Mouse (Mus musculus): ENCODE data around the gene Nrxn3. TPM values are rescaled to one million over a fixed set of nuclear protein-coding genes. Genes with fewer than 3 reads are reported as not detected.

Nrxn3 gene
- polyA plus RNA-seq, 1 experiment from 2014 or later = 102 TPM

DNA sequence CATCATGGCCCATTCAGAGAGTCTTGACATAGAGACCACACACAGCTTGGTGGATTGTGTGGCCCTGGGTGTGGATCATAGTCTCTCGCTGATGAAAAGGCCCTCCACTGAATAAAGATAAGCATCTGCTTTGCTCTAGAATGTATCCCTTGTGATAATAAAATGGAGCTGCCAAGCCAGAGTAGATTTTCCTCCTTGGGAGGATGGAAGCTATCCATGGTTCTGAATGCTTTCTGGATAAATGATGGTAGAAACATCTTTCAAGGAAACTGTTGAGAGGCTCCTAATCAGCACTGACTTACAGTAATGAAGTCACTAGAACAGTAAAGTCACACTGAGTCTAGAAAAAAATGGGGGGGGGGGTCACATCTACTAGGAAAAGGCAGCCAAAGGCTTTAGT lies 989.1 kb downstream of the Nrxn3 start:
- 74% methylated on average over 1 of the region's 1 CpGs for WGBS
- ATAC-seq (ENCODE audit: low FRiP score, low TSS enrichment) = no peak

DNA sequence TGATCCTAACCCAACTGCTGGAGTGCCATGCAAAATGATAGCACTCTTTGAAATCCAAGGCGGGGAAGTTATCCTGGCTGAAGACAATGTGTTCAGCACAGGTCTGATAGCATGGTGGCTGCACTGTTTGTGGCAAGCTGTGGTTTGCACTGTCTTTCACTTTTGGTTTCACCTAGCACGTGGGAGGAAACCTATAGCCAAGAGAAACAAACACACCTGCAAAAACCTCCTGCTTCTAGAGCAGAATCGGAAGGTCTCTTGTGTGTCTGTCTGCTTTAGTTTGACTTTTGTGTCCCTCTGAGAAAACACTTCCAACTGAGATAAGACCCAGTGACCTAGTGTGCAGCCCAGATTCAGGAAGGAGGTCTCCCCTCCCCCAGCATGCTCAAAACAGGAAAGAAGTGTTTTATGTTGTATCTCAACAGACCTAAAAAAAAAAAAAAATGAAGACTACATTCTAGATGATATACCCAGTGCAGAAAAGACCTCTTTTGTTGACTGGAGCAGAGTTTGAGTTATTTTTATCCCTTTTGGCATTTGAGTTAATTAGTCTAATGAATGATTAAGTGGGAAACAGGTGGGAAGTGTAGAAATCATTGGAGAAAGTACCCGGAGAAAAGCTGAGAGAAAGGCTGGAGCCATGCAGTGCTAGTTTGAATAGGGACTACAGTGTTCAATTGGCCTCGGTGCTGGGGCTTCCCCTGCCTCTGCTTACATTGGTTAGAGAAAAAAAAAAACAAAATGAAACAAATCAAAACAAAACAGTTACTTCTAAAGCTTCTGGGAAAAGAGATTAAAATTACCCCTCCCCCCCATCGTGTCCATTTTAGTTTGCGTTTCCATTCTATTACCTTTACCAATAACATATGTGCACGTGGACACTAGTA lies 996.8 kb downstream of the Nrxn3 start:
- Histone ChIP-seq H3K27me3 (ENCODE audit: control insufficient read depth, insufficient read depth, low read length) (no peaks in the 10 kb centered on the region), H3K4me2 (ENCODE audit: low read length) (no peak overlapping the region), H3K36me3 (ENCODE audit: control insufficient read depth, insufficient read depth, low read length) (no peaks in the 10 kb centered on the region), H3K9me3 (ENCODE audit: control insufficient read depth, low read length) (no peaks in the 10 kb centered on the region), H3K9ac (replicated peaks; ENCODE audit: low read length) (no peak overlapping the region), H3K27ac (replicated peaks; ENCODE audit: low read depth, low read length) (no peak overlapping the region), H3K4me1 (ENCODE audit: control insufficient read depth, insufficient read depth, low read length) (no peaks in the 10 kb centered on the region), H3K4me3 (replicated peaks; ENCODE audit: low read depth, low read length) (no peak overlapping the region)
- no peak for DNase-seq
- 42% methylated on average over 8 of the region's 8 CpGs for WGBS
- ATAC-seq (ENCODE audit: low FRiP score, low TSS enrichment) = no peak

More for the DNA sequence above, 989.1 kb downstream of the Nrxn3 start:
- no peak for DNase-seq
- Histone ChIP-seq H3K27ac (replicated peaks; ENCODE audit: low read depth, low read length) (no peak overlapping the region), H3K9me3 (ENCODE audit: control insufficient read depth, low read length) (no peaks in the 10 kb centered on the region), H3K27me3 (ENCODE audit: control insufficient read depth, insufficient read depth, low read length) (no peaks in the 10 kb centered on the region), H3K4me1 (ENCODE audit: control insufficient read depth, insufficient read depth, low read length) (no peaks in the 10 kb centered on the region), H3K36me3 (ENCODE audit: control insufficient read depth, insufficient read depth, low read length) (no peaks in the 10 kb centered on the region), H3K4me3 (replicated peaks; ENCODE audit: low read depth, low read length) (no peak overlapping the region), H3K4me2 (ENCODE audit: low read length) (no peak overlapping the region), H3K9ac (replicated peaks; ENCODE audit: low read length) (no peak overlapping the region)

DNA sequence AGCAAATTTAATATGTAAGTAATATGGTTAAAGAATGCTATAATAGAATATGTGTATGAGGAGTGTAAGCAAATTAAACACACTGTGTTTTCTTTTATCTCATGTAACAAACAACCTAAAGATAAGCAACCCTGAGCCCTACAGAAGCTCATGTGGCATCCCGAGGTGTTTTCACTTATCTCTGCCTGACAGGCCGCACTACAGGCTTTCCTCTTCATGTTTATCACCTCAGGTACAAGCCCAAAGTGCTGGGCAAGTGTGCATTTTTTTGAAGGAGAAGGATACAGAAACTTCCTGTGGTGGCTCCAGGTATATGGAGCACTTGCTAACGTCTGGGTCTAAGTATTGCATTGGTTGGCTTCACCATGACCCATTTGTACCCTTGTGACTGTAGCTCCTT lies 998.3 kb downstream of the Nrxn3 start:
- Histone ChIP-seq H3K27ac (replicated peaks; ENCODE audit: low read depth, low read length) (no peak overlapping the region), H3K4me1 (ENCODE audit: control insufficient read depth, insufficient read depth, low read length) (no peaks in the 10 kb centered on the region), H3K9me3 (ENCODE audit: control insufficient read depth, low read length) (no peaks in the 10 kb centered on the region), H3K4me3 (replicated peaks; ENCODE audit: low read depth, low read length) (no peak overlapping the region), H3K9ac (replicated peaks; ENCODE audit: low read length) (no peak overlapping the region), H3K36me3 (ENCODE audit: control insufficient read depth, insufficient read depth, low read length) (no peaks in the 10 kb centered on the region), H3K27me3 (ENCODE audit: control insufficient read depth, insufficient read depth, low read length) (no peaks in the 10 kb centered on the region), H3K4me2 (ENCODE audit: low read length) (no peak overlapping the region)
- 76% methylated on average over 3 of the region's 3 CpGs for WGBS
- DNase-seq (no peak), ATAC-seq (ENCODE audit: low FRiP score, low TSS enrichment) (no peak)

DNA sequence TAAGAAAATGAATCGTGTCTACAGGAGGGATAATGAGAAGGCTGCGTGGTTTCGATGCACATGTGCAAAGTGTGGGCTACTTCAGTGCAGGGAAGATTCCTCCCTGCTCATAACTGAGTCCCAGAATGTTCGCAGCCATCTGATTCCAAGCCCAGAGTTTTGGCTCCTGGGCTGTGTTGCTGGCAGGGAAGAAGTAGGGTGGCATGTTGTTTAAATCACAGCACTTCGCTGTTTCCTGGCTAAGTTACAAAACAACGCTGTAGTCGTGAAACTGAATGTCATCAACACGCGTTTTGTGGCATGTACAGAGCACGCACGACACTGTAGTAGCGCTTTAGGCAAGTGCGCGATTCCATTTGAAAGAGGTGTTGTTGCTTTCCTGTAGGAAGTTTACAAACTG lies 999.8 kb downstream of the Nrxn3 start:
- Histone ChIP-seq H3K27ac (replicated peaks; ENCODE audit: low read depth, low read length) (no peak overlapping the region), H3K4me3 (replicated peaks; ENCODE audit: low read depth, low read length) (no peak overlapping the region), H3K9ac (replicated peaks; ENCODE audit: low read length) (no peak overlapping the region), H3K4me2 (ENCODE audit: low read length) (no peak overlapping the region), H3K9me3 (ENCODE audit: control insufficient read depth, low read length) (no peaks in the 10 kb centered on the region), H3K4me1 (ENCODE audit: control insufficient read depth, insufficient read depth, low read length) (no peaks in the 10 kb centered on the region), H3K27me3 (ENCODE audit: control insufficient read depth, insufficient read depth, low read length) (no peaks in the 10 kb centered on the region), H3K36me3 (ENCODE audit: control insufficient read depth, insufficient read depth, low read length) (no peaks in the 10 kb centered on the region)
- ATAC-seq (ENCODE audit: low FRiP score, low TSS enrichment) (no peak), DNase-seq (no peak)
- 93% methylated on average over 14 of the region's 14 CpGs for WGBS

DNA sequence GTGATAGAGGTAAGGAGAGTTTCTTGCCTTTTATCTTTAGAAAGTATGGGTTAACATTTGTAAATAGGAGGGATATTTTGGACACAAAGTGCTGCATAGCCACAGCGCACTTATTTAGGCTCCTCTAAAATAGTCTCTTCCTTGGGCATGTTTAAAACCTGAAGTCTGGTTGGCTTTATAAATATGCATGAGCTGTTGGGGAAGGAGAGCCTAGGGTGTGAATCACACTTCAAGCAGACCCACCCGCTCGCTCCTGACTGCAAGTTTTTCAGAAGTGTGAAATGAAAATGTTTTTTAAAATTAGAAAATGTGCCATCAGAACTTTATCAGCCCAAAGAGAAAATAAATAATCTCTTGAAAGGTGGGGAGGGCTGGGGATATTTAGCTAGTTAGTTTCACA lies 1001.4 kb downstream of the Nrxn3 start:
- Histone ChIP-seq H3K9ac (replicated peaks; ENCODE audit: low read length) (no peak overlapping the region), H3K4me3 (replicated peaks; ENCODE audit: low read depth, low read length) (no peak overlapping the region), H3K4me1 (ENCODE audit: control insufficient read depth, insufficient read depth, low read length) (no peaks in the 10 kb centered on the region), H3K4me2 (ENCODE audit: low read length) (no peak overlapping the region), H3K27ac (replicated peaks; ENCODE audit: low read depth, low read length) (no peak overlapping the region), H3K9me3 (ENCODE audit: control insufficient read depth, low read length) (no peaks in the 10 kb centered on the region), H3K36me3 (ENCODE audit: control insufficient read depth, insufficient read depth, low read length) (no peaks in the 10 kb centered on the region), H3K27me3 (ENCODE audit: control insufficient read depth, insufficient read depth, low read length) (no peaks in the 10 kb centered on the region)
- no peak for DNase-seq
- 46% methylated on average over 3 of the region's 3 CpGs for WGBS
- ATAC-seq (ENCODE audit: low FRiP score, low TSS enrichment) = no peak

DNA sequence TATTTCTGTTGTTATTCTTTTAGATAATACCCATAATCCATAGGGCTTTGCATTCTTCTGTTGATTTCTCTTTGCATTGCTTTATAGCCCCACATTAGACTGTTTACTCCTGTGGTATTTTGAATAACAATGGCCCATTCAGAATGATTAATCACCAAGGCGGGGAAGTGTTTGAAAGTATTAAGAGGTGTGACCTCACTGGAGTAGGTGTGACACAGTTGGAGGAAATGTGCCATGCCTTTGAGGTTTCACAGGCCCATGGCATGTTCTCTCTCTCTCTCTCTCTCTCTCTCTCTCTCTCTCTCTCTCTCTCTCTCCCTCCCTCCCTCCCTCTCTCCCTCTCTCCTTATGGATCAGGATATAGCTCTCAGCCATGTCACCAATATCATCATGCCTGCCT lies 1019.6 kb downstream of the Nrxn3 start:
- Histone ChIP-seq H3K27ac (replicated peaks; ENCODE audit: low read depth, low read length) (no peak overlapping the region), H3K36me3 (ENCODE audit: control insufficient read depth, insufficient read depth, low read length) (no peaks in the 10 kb centered on the region), H3K9me3 (ENCODE audit: control insufficient read depth, low read length) (no peaks in the 10 kb centered on the region), H3K4me2 (ENCODE audit: low read length) (no peak overlapping the region), H3K9ac (replicated peaks; ENCODE audit: low read length) (no peak overlapping the region), H3K27me3 (ENCODE audit: control insufficient read depth, insufficient read depth, low read length) (no peaks in the 10 kb centered on the region), H3K4me3 (replicated peaks; ENCODE audit: low read depth, low read length) (no peak overlapping the region), H3K4me1 (ENCODE audit: control insufficient read depth, insufficient read depth, low read length) (no peaks in the 10 kb centered on the region)
- 59% methylated on average over 1 of the region's 1 CpGs for WGBS
- no peak for DNase-seq
- ATAC-seq (ENCODE audit: low FRiP score, low TSS enrichment) = no peak

DNA sequence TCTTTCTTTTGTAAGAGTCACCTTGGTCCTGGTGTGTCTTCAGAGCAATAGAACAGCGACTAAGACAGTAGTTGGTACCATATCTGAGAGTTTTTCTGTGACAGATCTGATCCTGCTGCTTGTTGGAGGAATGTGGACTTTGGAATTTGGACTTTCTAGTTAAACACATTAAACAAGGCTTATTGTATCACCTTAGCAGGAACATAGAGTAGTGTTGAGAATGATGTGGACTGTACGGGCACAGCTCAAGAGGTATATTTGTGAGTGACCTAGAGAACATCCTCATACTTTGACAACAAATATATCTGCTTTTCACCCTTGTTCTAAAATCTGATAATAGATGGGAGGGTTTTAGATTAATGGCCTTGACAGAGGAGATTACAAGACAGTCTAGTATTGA lies 1020.1 kb downstream of the Nrxn3 start:
- Histone ChIP-seq H3K27ac (replicated peaks; ENCODE audit: low read depth, low read length) (no peak overlapping the region), H3K9ac (replicated peaks; ENCODE audit: low read length) (no peak overlapping the region), H3K9me3 (ENCODE audit: control insufficient read depth, low read length) (no peaks in the 10 kb centered on the region), H3K27me3 (ENCODE audit: control insufficient read depth, insufficient read depth, low read length) (no peaks in the 10 kb centered on the region), H3K4me3 (replicated peaks; ENCODE audit: low read depth, low read length) (no peak overlapping the region), H3K36me3 (ENCODE audit: control insufficient read depth, insufficient read depth, low read length) (no peaks in the 10 kb centered on the region), H3K4me2 (ENCODE audit: low read length) (no peak overlapping the region), H3K4me1 (ENCODE audit: control insufficient read depth, insufficient read depth, low read length) (no peaks in the 10 kb centered on the region)
- DNase-seq (no peak), ATAC-seq (ENCODE audit: low FRiP score, low TSS enrichment) (no peak)
- WGBS = 92% methylated on average over 2 of the region's 2 CpGs

DNA sequence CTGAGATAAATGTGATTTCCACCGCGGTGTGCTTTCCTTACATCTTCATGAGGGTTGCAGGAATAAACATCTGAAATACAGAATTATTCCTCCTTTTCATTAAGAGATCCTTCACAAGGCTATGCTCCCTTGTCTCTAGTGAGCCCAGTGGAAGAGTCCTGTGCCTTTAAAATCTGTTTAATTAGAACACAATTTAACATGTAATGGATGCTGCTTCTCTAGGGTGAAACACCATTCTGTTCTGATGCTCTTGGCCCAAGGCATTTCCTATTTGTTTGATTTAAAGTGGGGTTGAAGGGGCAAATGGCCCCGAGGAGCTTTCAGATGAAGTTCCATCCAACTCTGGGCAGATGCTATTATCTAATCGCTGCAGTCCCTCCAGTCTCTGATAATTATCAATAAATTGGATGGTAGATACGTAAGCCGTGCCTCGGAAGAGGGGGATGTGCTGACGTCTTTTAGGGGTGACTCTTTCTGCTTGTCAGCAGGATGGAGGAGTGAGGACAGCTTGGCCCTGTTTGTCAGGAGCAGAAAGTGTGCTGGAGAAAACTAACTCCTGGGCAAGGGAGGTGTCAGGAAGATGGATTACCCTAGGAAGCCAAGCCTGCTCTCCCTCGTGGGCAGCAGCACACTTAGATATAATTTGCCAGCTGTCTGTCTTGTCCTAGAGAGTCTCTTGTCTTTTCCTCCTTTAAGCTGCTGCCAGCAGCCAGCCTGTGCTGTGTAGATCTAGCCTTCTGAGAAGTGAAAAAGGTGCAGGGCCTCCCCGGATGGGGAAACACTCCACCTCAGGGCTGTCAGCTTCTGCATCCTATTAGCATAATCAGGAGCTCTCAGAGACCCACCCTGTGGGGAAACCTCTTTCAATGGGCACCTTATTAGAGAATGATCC lies 1041.8 kb downstream of the Nrxn3 start:
- WGBS = 33% methylated on average over 10 of the region's 10 CpGs
- Histone ChIP-seq H3K9ac (replicated peaks; ENCODE audit: low read length) (no peak overlapping the region), H3K36me3 (ENCODE audit: control insufficient read depth, insufficient read depth, low read length) (no peaks in the 10 kb centered on the region), H3K4me3 (replicated peaks; ENCODE audit: low read depth, low read length) (no peak overlapping the region), H3K4me1 (ENCODE audit: control insufficient read depth, insufficient read depth, low read length) (peaks cover 16% of the 10 kb centered on the region), H3K9me3 (ENCODE audit: control insufficient read depth, low read length) (no peaks in the 10 kb centered on the region), H3K4me2 (ENCODE audit: low read length) (no peak overlapping the region), H3K27ac (replicated peaks; ENCODE audit: low read depth, low read length) (peak overlapping the region; percentile 27), H3K27me3 (ENCODE audit: control insufficient read depth, insufficient read depth, low read length) (no peaks in the 10 kb centered on the region)
- peak; percentile 65 for DNase-seq
- ATAC-seq (ENCODE audit: low FRiP score, low TSS enrichment) = peak; percentile 88

Measured in midbrain, embryonic 14.5 days (tissue).